25 mouse cellular contexts compared by ENCODE assay signal in the genomic region with DNA sequence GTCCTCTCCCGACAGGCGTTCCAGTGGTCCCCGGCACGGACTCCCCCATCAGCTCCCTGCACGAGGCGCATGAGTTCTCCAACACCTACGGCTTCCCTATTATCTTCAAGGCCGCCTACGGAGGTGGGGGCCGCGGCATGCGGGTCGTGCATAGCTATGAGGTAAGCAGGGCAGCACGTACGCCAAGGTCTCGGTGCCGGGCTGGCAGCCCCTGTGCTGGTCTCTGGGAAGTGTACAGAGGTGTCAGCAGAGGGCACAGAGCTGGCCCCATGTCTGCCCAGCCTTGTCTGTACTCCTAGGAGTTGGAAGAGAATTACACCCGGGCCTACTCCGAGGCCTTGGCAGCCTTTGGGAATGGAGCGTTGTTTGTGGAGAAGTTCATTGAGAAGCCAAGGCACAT. TPM values are rescaled to one million over a fixed set of nuclear protein-coding genes. Genes with fewer than 3 reads are reported as not detected.
"Had no signal": no experiment of that assay in that cellular context is flagged by ENCODE, and none has a peak within 500 bp of the region (broad histone marks: within the 10 kb centered on the region; RNA-seq: fewer than 3 reads in every experiment).

No protein-coding gene starts in this region.

- H3K36me3 ChIP-seq: limb, embryonic 10.5 days; limb, embryonic 12.5 days; limb, embryonic 13.5 days; limb, embryonic 15.5 days; lung, embryonic 15.5 days; midbrain, embryonic 10.5 days; midbrain, embryonic 12.5 days; midbrain, embryonic 13.5 days; midbrain, embryonic 15.5 days had no signal

- H3K27me3 ChIP-seq: limb, embryonic 12.5 days; limb, embryonic 13.5 days; limb, embryonic 15.5 days; liver, embryonic 12.5 days; liver, embryonic 13.5 days; liver, embryonic 15.5 days; lung, embryonic 15.5 days; midbrain, embryonic 12.5 days; midbrain, embryonic 13.5 days; midbrain, embryonic 15.5 days had no signal

- H3K4me3 ChIP-seq: limb, embryonic 10.5 days; limb, embryonic 12.5 days; limb, embryonic 13.5 days; limb, embryonic 15.5 days; liver, embryonic 12.5 days; liver, embryonic 13.5 days; liver, embryonic 15.5 days; lung, embryonic 15.5 days; megakaryocyte, embryonic 14.5 days; midbrain, embryonic 10.5 days; midbrain, embryonic 12.5 days; midbrain, embryonic 13.5 days; midbrain, embryonic 15.5 days; myocyte had no signal

- H3K4me1 ChIP-seq: midbrain, embryonic 12.5 days; midbrain, embryonic 15.5 days had no signal

- H3K9me3 ChIP-seq: limb, embryonic 10.5 days; limb, embryonic 12.5 days; limb, embryonic 13.5 days; limb, embryonic 15.5 days; liver, embryonic 12.5 days; liver, embryonic 13.5 days; liver, embryonic 15.5 days; lung, embryonic 15.5 days; megakaryocyte, embryonic 14.5 days; midbrain, embryonic 10.5 days; midbrain, embryonic 12.5 days; midbrain, embryonic 13.5 days; midbrain, embryonic 15.5 days had no signal

- DNase-seq: left cerebral cortex, postnatal 4 days; liver; liver, embryonic 13.5 days; liver, postnatal 0 days; lung, adult 18-20 months; lung, adult 2 months; lung, embryonic 14.5 days; lung, postnatal 10 days; lung, postnatal 14 days; lung, postnatal 36 days; midbrain, embryonic 14.5 days had no signal

RNA-seq across cellular contexts. Expression of gene Lrfn4, which starts 13.0 kb away (rescaled TPM):
- total RNA-seq: monocyte, adult 5-6 weeks had no signal
